Mouse (Mus musculus) midbrain, postnatal 0 days (tissue): ENCODE measurements around the gene Jmjd6. TPM values are rescaled to one million over a fixed set of nuclear protein-coding genes. Genes with fewer than 3 reads are reported as not detected.

ENCODE experiments used
- ATAC-seq: fragments of 200-750 bp; cut with Nextera tagmentation; 2 replicates; pipeline ENCODE4 v1.8.0; 2017; ENCODE audit warnings: moderate number of reproducible peaks, mild to moderate bottlenecking, moderate TSS enrichment, moderate library complexity; ENCODE audit not compliant: low FRiP score
- DNase-seq: peaks from one replicate; pipeline ENCODE4 v3.0.0-alpha.2; 2015; ENCODE audit warnings: low spot score
- H3K27ac ChIP-seq: fragments of 300-500 bp; sonication (generic); 2 replicates; pipeline ENCODE4 v1.5.1; 2014; ENCODE audit warnings: low read depth, mild to moderate bottlenecking, low read length, mixed read lengths
- H3K27me3 ChIP-seq: fragments of 300-500 bp; sonication (generic); 2 replicates; pipeline ENCODE4 v1.6.1; 2014; ENCODE audit warnings: low read length, control low read depth, mixed read lengths; ENCODE audit not compliant: insufficient read depth
- H3K36me3 ChIP-seq: fragments of 300-500 bp; sonication (generic); 2 replicates; pipeline ENCODE4 v1.6.1; 2014; ENCODE audit warnings: low read length, control low read depth, mixed read lengths; ENCODE audit not compliant: insufficient read depth
- H3K4me1 ChIP-seq: fragments of 300-500 bp; sonication (generic); 2 replicates; pipeline ENCODE4 v1.6.1; 2014; ENCODE audit warnings: mild to moderate bottlenecking, control low read depth, antibody characterized with exemption, low read length, mixed read lengths; ENCODE audit not compliant: insufficient read depth
- H3K4me2 ChIP-seq: fragments of 300-500 bp; sonication (generic); 2 replicates; pipeline ENCODE4 v1.6.1; 2014; ENCODE audit warnings: low read depth, mild to moderate bottlenecking, low read length, mixed read lengths; ENCODE audit not compliant: poor library complexity, severe bottlenecking
- H3K4me3 ChIP-seq: fragments of 300-500 bp; sonication (generic); 2 replicates; pipeline ENCODE4 v1.5.1; 2014; ENCODE audit warnings: low read depth, mild to moderate bottlenecking, low read length, moderate library complexity
- H3K9ac ChIP-seq: fragments of 300-500 bp; sonication (generic); replicated peaks from 2 replicates; pipeline ENCODE4 v1.6.1; 2014; ENCODE audit warnings: mild to moderate bottlenecking, low read length, moderate library complexity, mixed read lengths; ENCODE audit not compliant: poor library complexity, severe bottlenecking
- H3K9me3 ChIP-seq: fragments of 300-500 bp; sonication (generic); 2 replicates; pipeline ENCODE4 v1.6.1; 2016; ENCODE audit warnings: low read length, control low read depth
- CTCF ChIP-seq: IDR thresholded peaks from 2 replicates; pipeline ENCODE4 v1.5.1; 2016; ENCODE audit warnings: antibody characterized with exemption, mild to moderate bottlenecking
- WGBS: fragments of 180-500 bp; shearing (Covaris S2); extraction: QIAGEN DNeasy Blood & Tissue Kit; methylation state at CpG from one replicate; pipeline ENCODE4 v1.1.7; 2014; 5-methylcytosine and 5-hydroxymethylcytosine counted together
- polyA plus RNA-seq: library from polyadenylated mRNA; unstranded; fragments of >200 nt; fragmentation: Nextera tagmentation; extraction: Ambion mirVana; gene quantifications from 2 replicates; pipeline ENCODE4 v1.2.1, GENCODE M21; 2015
- total RNA-seq: library from RNA; depleted of rRNA; stranded (reverse); fragments of >200 nt; gene quantifications from 2 replicates; pipeline ENCODE4 v1.2.3, GENCODE M21; 2014; rRNA removed

The Jmjd6 gene
- total RNA-seq (38.1 and 43.6 TPM in 2 replicates), polyA plus RNA-seq (48.8 and 49.8 TPM in 2 replicates)

DNA sequence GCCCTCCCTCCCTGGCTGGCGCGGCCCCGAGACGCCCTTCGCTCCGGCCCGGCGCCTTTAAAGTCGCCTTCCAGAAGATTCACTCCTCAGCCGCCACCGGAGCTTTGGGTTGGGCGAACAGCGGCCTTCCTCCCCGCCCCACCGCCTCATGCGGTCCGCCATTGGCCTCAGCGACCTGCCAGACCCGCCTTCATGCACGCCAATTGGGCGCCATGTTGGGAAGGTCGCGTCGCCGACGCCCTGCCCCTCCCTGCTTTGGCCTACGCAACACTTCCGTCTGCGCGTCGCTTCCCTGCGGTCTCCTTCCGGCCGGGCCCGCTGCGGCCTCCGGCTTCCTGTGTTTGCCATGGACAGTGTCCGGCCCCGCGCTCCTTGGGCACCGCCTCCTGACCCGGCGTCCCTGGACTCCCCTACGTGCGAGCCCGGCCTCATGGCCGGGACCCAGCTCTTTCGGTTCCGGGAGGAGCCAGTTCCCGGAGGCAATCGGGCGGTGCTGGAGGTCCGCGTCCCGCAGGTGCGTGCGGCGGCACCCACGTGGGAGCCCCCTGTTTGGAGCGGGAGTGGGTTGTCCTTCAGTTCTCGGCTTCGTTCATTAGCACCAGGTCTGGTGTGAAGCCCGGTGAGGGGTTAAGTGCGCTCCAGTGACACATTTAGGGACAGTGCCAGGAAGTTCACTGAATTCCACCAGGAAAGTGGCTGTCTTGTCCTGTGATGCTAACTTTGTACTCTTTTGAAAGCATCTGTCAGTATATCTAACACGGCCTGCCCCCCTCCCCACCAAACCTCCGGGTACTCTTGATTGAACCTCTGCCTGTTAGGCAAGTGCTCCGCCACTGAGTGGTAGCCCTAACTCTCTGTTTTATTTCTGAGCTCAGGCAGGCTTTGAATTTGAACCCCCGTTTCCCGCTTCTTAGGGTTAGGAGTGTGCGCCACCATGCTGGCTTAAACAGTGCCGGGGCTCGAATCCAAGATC lies at the start of gene Jmjd6, which contains the start of gene Mettl23:
Gene Jmjd6 (minus strand): TSS at position 189 of the 973 bp plus-strand sequence.
Gene Mettl23 (plus strand): TSS at position 18 of the 973 bp plus-strand sequence.
- WGBS: under 1% methylated on average over 68 of the region's 72 CpGs
- no peaks in the 10 kb centered on the region for H3K27me3 ChIP-seq
- H3K36me3 ChIP-seq: peaks cover 24% of the 10 kb centered on the region
- peak within 1 kb of the TSS; percentile 95 for H3K27ac ChIP-seq
- H3K9ac ChIP-seq: peak within 1 kb of the TSS; percentile 81
- peaks cover 3% of the 10 kb centered on the region; the same call in 1 of the 2 replicates for H3K4me1 ChIP-seq
- no peak for TF ChIP-seq CTCF
- H3K4me2 ChIP-seq: peak within 1 kb of the TSS; percentile 84
- ATAC-seq (peak; percentile 95), DNase-seq (peak; percentile 98)
- no peaks in the 10 kb centered on the region for H3K9me3 ChIP-seq
- H3K4me3 ChIP-seq: peak within 1 kb of the TSS; percentile 86

DNA sequence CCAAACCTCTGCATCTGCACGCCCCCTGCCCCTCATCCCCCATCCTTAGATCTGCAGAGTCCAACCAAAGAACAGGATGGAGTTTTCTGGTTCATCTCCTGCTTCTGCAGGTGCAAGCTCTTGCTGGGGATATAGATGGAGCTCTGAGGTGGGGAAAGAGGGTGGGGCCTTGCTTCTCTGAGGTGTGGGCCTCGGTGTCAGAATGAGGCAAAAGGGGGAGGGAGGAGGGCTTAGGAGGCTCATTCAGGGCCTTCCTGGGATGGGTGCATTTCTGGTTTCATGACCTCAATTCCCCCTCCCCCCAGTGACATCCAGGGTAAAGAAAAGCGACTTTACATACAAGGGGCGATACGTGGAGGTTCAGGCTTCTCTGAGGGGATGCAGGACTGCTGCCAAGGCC lies 43.9 kb upstream of the Jmjd6 start:
- Histone ChIP-seq H3K4me1 (no peaks in the 10 kb centered on the region), H3K4me3 (no peak overlapping the region), H3K9ac (no peak overlapping the region), H3K36me3 (no peaks in the 10 kb centered on the region), H3K27ac (no peak overlapping the region), H3K4me2 (no peak overlapping the region), H3K27me3 (peaks cover 4% of the 10 kb centered on the region; the same call in 1 of the 2 replicates), H3K9me3 (no peaks in the 10 kb centered on the region)
- WGBS: 61% methylated on average over 5 of the region's 5 CpGs
- no peak for ATAC-seq
- no peak for TF ChIP-seq CTCF
- DNase-seq: no peak

DNA sequence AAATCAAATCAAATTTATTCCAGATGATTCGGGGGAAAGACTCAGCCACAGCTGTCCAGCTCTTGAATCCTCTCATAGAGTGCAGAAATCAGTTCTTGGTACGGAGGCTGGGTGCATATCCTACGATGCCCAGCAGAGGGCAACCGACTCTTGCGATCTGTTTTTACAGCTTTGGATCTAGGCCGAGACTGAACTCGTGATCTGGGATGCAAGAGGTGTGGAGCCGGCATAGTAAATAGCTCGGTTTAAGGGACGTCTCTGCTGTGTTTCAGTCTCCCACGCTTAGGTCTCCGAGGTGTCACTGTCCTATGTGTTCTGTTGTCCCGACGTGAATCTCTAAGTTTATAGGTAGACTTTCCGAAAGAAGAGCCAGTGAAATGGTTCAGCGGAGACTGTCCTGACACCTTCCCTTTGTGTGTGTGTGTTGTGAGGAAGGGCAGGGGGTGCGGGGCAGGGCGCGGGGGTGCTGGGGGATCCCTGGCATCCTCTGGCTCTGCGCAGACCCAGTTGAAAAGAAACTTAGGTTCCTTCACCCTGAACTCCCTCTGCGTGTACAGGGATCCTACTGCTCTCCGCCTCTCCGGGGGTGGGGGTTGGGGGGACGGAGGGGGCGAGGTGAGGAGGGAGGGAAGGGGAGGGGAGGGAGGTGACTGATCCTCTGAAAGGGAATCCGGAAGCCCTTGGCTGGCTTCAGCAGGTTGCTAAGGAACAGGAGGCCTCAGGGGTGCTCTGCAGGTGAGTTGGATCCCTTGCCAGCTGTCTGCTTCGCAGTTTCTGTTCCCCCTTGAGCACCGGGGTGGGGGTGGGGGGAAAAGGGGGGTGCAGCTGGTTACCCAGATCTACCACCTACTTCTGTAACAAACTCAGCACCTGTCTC lies 42.3 kb upstream of the Jmjd6 start:
- Histone ChIP-seq H3K4me1 (no peaks in the 10 kb centered on the region), H3K27ac (no peak overlapping the region; the same call in 1 of the 2 replicates), H3K4me3 (no peak overlapping the region), H3K9ac (no peak overlapping the region; the same call in 1 of the 2 replicates), H3K4me2 (peak overlapping the region; percentile 52), H3K9me3 (no peaks in the 10 kb centered on the region), H3K36me3 (no peaks in the 10 kb centered on the region), H3K27me3 (peaks cover 4% of the 10 kb centered on the region; the same call in 1 of the 2 replicates)
- DNase-seq: peak; percentile 94
- peak; percentile 61; the same call in 1 of the 2 replicates for ATAC-seq
- peak; percentile 98 for TF ChIP-seq CTCF
- 4% methylated on average over 26 of the region's 28 CpGs for WGBS

DNA sequence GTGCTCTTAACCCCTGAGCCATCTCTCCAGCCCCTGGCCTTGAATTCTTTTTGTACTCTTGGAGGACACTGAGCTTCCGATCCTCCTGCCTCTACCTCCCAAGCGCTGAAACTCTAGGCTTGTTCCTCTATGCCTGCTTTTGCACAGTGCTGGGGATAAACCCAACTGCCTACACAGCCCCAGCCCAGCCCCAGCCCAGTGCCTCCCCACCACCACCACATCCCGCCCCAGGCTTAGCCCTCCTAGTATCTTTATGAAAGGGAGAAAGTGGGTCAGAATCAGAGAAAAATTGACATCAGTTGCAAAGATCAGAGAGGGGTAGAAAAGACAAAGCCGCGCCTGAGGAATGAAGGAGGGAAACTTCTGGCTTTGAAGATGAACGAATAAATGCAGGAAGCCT lies 40.8 kb upstream of the Jmjd6 start:
- DNase-seq (no peak), ATAC-seq (no peak)
- H3K4me3 ChIP-seq: no peak overlapping the region
- H3K9ac ChIP-seq: no peak overlapping the region
- no peak overlapping the region for H3K4me2 ChIP-seq
- H3K27me3 ChIP-seq: peaks cover 4% of the 10 kb centered on the region; the same call in 1 of the 2 replicates
- WGBS: 82% methylated on average over 6 of the region's 6 CpGs
- no peak for TF ChIP-seq CTCF
- H3K27ac ChIP-seq: no peak overlapping the region
- H3K36me3 ChIP-seq: no peaks in the 10 kb centered on the region
- no peaks in the 10 kb centered on the region for H3K4me1 ChIP-seq
- H3K9me3 ChIP-seq: no peaks in the 10 kb centered on the region

DNA sequence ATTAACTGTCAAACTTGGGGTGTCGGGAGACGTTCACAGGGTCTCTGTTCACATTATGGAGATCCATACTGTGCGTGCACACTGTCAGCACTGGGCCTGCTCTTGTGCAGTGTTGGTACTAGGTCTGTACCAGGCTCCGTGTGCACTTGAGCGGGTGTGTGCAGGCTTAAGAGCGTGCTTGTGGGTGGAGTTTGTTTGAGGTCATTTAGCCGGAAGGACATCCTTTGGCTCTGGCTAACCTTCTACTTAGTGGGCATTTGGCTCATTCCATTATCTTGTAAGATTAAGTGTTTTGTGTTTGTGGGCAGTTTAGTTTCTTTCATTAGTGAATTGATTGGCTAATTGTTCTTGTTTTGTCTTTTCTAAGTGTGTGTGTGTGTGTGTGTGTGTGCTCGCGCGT lies 39.2 kb upstream of the Jmjd6 start:
- DNase-seq (no peak), ATAC-seq (no peak)
- H3K9ac ChIP-seq: no peak overlapping the region
- no peaks in the 10 kb centered on the region for H3K36me3 ChIP-seq
- H3K9me3 ChIP-seq: no peaks in the 10 kb centered on the region
- no peak overlapping the region for H3K4me2 ChIP-seq
- H3K27ac ChIP-seq: no peak overlapping the region
- 87% methylated on average over 10 of the region's 10 CpGs for WGBS
- H3K4me1 ChIP-seq: no peaks in the 10 kb centered on the region
- H3K4me3 ChIP-seq: no peak overlapping the region
- TF ChIP-seq CTCF: no peak
- peaks cover 4% of the 10 kb centered on the region; the same call in 1 of the 2 replicates for H3K27me3 ChIP-seq
